Mouse (Mus musculus) myocyte (in vitro differentiated cells): ENCODE results near the gene Tnni2.

Experiments used
- POLR2A ChIP-seq: IDR thresholded peaks from one replicate; pipeline ENCODE4 v1.6.1; 2011; ENCODE audit warnings: low read depth, mild to moderate bottlenecking, control low read depth, moderate library complexity; ENCODE audit not compliant: insufficient read length
- TCF12 ChIP-seq: IDR thresholded peaks from one replicate; pipeline ENCODE4 v1.6.1; 2011; ENCODE audit warnings: mild to moderate bottlenecking, control low read depth; ENCODE audit not compliant: poor library complexity, insufficient read depth, severe bottlenecking

- TF ChIP-seq POLR2A = no peak
- no peak for TF ChIP-seq TCF12
Observed at GRCm38 (mm10) chr7:142431106-142431505, 10.5 kb upstream of the Tnni2 start.
